Mouse (Mus musculus): ENCODE data around the gene Znrf4.

Gene Znrf4

DNA sequence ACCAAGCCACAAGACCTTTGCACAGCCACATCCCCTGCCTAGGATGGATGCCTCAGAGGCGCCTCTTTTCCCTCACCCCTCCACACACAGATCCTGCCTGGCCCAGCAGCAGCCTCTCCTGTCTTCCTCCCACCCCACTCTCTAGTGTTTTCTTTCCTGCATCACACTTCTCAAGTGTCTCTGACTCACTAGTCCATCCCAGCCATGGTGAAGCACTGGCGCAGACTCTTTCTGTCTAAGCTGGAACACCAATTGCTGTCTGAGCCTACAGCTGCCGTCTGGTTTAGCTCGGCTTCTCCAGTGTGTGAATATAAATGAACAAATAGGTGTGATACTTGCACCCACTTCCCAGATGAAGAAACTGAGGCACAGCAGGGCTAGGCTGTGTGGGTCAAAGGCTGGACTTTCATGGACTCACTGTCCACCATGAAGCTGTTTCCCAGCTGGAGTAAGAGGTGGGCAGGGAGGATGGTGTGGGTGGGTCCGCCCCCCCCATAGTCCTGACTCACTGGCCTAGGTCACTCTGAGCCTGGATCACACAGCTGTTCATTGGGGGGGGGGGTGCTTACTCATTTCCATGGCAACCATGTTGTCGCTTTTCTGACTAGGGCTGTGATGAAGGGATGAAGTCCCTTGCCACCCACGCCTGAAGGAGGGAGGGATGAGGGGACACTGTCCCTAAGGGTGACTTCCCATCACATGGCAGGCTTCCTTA is 21.6 kb downstream of the Znrf4 start:
- no peak for DNase-seq (ENCODE audit: low read depth)

- no peak for DNase-seq (ENCODE audit: low read depth)
These were observed 24.2 kb downstream of the Znrf4 start for GRCm38 (mm10) chr17:56488028-56488427.

GRCm38 (mm10) chr17:56487441-56487888 is 24.8 kb downstream of the Znrf4 start:
- peak; percentile 49 for DNase-seq (ENCODE audit: low read depth)

DNA sequence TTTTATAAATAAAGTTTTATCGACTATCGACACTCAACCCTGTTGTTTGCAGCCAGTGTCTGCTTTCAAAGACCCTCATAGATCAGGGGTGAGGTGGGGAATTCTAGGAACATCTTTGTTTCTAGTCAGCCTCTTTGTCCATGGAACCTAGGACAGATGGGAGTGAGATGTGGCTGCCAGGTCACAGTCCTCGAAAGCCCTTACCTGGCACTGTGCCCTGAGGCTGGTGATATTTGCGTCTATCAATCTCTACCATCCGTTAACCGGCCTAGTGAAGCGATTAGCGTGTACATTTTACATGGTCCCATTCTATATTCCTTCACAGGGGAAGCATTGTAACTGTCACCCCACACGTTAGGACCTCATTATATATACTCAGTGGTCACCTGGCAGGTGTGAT is 26.3 kb downstream of the Znrf4 start:
- no peak for DNase-seq (ENCODE audit: low read depth)

GRCm38 (mm10) chr17:56485118-56485517 is 27.1 kb downstream of the Znrf4 start:
- no peak for DNase-seq (ENCODE audit: low read depth)

- DNase-seq (ENCODE audit: low read depth), result no peak
These were observed 29.6 kb downstream of the Znrf4 start for GRCm38 (mm10) chr17:56482671-56483070.

GRCm38 (mm10) chr17:56479358-56479757 is 32.9 kb downstream of the Znrf4 start:
- DNase-seq (ENCODE audit: low read depth), result peak; percentile 47

- DNase-seq (ENCODE audit: low read depth), result peak; percentile 65
These were observed 34.0 kb downstream of the Znrf4 start for GRCm38 (mm10) chr17:56478191-56478611.

DNA sequence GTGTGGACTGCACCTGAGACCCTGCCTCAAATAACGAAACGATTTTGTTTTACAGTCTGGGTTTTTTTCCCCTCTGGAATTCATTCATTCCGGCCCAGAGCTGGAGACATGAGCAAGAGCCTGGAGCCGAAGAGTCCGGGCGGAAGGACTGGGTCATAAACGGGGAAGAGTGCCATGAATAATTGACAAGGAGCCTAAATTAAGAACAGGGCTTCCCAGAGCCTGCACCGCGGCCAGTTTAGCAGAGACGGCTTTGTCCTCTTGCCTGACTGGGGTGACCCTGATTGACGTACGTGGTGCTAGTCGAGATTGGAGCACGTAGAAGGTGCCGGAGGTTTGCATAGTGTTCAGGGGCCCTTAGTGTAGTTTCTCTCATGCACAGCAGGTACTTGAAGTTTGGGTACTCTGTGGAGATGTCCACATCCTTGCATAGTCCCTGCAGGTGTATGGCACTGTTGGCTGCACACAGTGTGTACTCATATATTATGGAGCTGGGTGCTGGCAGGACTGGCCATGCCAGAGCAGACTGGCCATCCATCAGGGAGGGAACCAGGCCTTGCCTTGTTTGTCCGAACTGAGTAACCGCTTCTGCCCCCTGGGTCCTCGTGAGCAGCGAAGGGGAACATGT is 34.9 kb downstream of the Znrf4 start:
- DNase-seq (ENCODE audit: low read depth), result no peak

DNA sequence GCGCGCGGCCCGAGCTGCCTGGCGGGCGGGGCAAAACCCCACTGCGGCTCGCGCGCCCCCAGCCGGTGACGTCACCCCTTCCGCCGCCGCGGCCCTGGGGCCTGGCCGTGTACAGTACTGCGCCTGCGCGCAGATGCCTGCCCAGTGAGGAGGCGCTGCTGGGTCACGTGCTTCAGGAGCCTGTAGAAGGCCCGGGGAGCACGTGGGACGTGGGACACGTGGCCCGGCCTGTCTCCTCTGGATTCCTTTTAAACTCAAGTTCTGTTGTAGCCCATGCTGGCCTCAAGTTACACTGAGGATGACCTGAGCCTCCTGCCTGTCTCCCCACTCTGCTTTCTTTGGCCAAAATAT is 35.9 kb downstream of the Znrf4 start, which contains the start of gene Ptprs:
Ptprs (minus strand) TSS at position 82 of the 351 bp plus-strand sequence.
- DNase-seq (ENCODE audit: low read depth), result peak; percentile 82

GRCm38 (mm10) chr17:56475584-56476401 is 36.4 kb downstream of the Znrf4 start:
- no peak for DNase-seq (ENCODE audit: low read depth)

DNA sequence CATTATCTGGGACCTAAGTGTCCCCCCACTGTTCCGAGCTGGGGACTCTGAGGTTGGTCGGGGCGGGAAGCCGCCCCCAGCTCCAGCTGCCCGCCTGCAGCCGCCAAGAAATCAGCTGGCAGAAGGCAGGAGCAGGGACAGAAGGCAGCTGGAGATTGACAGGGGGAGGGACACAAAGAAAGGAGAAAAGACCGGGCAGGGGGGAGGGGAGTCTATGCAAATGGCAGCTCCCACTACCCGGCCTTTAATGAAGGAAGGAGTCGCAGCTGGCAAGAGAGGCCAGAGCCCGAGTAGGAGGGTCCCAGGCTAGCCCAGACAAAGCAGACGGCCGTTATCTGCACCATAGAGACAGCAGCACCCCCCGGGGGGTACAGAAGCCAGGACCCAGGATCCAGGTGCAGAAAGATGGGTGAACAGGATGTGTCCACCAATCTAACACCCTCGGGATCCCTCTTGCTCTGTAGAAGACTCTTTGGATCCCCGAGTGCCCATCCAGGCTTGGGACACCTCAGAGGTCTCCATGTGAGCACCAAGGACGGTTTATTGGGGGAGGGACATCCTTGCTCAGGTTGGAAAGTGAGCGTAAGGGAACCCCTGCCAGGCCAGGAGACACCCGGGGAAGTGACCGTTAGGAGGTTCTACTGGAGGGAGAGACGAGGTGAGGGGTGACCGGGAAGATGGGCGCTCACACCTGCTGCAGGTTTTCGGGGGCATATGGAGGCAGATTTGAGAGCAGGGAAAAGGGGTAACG is 37.2 kb downstream of the Znrf4 start:
- no peak for DNase-seq (ENCODE audit: low read depth)

GRCm38 (mm10) chr17:56474311-56474830 is 37.9 kb downstream of the Znrf4 start:
- DNase-seq (ENCODE audit: low read depth), result no peak

GRCm38 (mm10) chr17:56473611-56473905 is 38.7 kb downstream of the Znrf4 start:
- no peak for DNase-seq (ENCODE audit: low read depth)

DNA sequence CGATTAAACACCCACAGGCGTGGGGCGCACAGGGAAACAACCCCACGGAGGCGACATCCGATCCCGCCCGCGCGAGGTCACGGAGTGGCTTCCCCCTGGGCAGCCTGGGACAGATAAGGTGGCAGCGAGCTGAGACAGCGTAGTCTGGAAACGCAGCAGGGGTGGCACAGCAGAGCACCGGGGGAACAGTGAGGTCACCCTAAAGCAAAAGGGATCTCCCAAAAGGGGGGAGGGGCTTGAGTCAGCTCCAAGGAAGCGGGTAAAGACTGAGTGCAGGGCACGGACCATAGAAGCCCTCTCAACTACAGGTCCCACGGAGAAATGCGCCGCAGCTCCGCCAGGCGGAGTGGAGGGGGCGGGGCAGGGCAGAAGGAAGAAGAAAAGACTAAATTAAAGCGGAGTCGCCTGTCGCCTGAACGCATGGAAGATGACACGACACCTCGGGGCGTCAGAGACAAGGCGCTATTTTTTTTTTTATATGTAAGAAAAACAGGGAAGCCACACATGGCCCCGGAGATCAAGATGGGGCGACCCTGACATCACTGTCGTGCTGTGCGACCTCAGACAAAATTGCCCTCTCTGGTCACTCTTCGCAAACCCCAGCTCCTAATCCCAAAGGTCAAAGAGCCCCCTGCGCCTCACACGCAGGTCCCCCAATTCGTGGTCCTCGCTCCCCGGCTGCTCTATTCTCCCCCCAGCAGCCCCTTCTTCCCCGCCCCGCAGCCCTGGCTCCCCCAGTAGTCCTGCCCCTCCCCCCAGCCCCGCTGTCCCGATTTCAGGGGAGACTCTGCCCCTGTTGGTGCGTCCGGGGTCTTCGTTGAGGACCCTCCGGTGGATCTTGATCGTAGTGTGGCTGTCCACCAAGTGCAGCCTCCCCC is 39.3 kb downstream of the Znrf4 start:
- no peak for DNase-seq (ENCODE audit: low read depth)

DNA sequence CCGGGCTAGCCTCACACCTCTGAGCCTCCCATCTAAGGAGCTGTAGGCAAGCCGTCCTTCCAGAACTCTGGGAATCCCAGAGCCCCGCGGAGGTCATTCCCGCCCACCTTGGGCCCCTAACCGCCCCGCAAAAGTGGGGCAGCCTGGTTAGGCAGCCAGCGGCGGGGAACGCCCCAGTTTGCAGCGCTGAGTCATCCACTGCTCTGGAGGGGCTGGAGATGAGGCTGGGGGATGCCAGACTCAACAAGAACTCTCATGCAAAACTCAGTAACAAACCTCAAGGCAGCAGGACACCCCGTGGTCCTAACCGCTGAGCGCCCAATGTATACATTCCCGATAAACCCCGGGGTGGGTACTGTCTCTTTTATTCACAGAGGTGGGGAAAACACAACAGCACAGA is 40.1 kb downstream of the Znrf4 start:
- no peak for DNase-seq (ENCODE audit: low read depth)

DNA sequence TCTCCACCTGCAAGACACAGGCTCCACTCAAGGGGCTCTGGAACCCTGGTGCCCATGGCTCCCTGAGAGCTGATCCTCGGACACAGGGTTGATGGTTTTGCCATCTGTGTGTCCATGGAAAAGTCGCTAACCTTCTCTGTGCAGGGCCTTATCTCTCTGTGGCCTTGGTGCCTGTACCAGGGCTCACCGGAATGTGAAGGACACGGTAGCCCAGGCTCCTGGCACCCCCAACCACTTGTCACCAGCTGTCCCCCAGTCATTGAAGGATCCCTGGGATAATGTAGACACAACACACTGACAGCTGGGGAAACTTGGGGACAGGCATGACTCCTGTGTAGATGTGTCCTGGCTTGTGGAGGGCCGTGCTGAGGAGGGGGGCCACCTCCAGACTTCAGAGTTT is 41.1 kb downstream of the Znrf4 start:
- DNase-seq (ENCODE audit: low read depth), result no peak

DNA sequence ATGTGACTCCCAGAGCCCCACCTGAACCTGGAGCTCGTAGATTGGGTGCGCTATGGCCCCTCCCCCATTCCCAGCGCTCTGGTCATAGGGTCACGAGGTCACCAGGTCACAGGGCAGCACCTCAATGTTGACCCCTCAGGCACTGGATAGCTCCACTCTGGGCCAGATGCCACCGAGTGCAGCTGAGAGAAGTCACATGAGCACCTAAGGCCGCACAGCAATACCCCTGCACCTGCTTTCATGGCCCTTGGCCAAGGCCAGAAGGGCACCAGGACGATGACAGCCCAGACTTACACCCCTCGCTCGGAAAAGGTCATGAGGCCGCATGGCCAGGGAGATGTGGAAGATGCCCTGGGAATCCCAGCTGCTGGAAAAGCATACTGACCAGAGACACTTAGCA is 41.7 kb downstream of the Znrf4 start:
- DNase-seq (ENCODE audit: low read depth), result no peak

- no peak for DNase-seq (ENCODE audit: low read depth)
These were observed 42.2 kb downstream of the Znrf4 start for GRCm38 (mm10) chr17:56470001-56470436.

DNA sequence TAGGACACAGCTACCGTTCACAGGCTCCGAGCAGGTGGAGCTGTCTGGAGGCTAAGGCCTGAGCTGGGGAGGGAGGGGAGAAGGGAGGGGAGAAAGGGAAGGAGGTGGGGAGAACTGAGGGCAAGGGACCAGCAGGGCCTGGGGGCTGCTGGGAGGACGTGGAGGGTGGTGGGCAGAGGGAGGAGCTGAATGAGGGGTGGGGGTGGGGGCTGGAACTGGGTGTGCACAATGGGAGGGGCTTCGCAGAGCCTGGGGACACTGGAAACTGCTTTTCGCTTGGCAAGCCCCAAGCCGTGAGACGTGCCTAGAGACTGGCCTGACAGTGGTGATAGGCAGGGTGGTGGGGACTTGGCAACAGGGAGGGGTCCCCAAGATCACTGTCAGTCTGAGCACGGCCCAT is 43.0 kb downstream of the Znrf4 start:
- no peak for DNase-seq (ENCODE audit: low read depth)

- no peak for DNase-seq (ENCODE audit: low read depth)
These were observed 43.4 kb downstream of the Znrf4 start for GRCm38 (mm10) chr17:56468870-56469269.
